Mouse (Mus musculus) heart, postnatal 0 days (tissue): Measurements from ENCODE around the gene Flvcr1.
A peak's percentile ranks its signal among the peaks of the same experiment; 100 is the strongest.

ENCODE experiments used
- CTCF ChIP-seq: IDR thresholded peaks from 2 replicates; pipeline ENCODE4 v1.5.1; 2016; ENCODE audit warnings: antibody characterized with exemption, control low read depth, low read depth
- EP300 ChIP-seq: IDR thresholded peaks from 2 replicates; pipeline ENCODE4 v1.6.1; 2016; ENCODE audit warnings: antibody characterized with exemption, low read depth

DNA sequence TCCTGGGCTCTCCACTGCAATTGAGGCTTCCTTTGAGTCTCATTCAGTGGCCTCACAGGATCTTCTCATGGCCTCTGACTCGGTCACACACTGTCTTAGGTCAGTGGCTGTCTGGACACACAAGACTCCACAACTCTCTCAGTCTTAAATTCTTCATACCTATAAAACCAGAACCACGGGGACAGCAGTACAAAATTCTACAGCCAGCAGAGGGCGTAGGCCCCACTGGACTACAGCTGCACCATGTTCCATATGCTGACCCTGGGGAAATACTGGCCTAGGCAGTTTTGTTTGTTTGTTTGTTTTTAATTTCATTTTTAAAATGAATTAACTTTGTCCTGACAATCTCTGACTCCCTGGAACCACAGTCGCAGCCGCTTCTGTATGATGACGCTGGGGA is 23.8 kb downstream of the Flvcr1 start:
- TF ChIP-seq EP300: no peak
- TF ChIP-seq CTCF: peak; percentile 45
